Mouse (Mus musculus): Measurements from ENCODE around the gene Fcgr2b.

DNA sequence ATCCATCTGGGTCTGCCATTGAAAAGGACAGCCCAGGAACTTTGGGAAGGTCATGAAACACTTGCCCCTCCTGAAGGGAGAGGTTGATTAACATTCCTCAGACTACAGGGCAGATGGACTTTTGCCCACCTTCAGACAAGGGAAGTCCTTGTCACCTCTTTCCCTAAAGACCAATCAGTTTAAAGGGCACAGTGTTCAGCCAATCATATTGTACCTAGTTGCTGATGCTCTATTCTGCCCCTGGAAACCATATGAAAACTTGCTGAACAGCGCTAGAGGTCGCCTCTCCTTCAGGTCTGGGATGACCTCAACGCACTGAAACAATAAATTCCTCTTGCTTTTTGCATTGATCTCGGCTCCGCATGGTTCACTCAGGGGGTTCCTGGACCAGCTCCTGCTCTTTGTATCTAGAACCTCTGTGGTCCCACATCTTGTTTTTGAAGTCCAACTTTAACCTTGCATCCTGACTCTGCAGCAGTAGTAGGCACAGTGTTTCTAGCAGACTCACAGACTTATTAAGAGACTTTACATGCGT is 42.9 kb downstream of the Fcgr2b start:
- TF ChIP-seq POLR2A (IDR thresholded peaks at IDR 0.05; ENCODE audit: control insufficient read depth in 1 of 2, insufficient read depth in 1 of 2, low read depth in 1 of 2, low read length in 2 of 2, poor library complexity in 1 of 2) (no peak), HCFC1 (IDR thresholded peaks at IDR 0.05; ENCODE audit: low read depth, low read length) (no peak), USF2 (IDR thresholded peaks at IDR 0.05; ENCODE audit: borderline replicate concordance in 1 of 2, insufficient read depth in 1 of 2, low read depth in 1 of 2, low read length in 2 of 2) (no peak), UBTF (IDR thresholded peaks at IDR 0.05; ENCODE audit: borderline replicate concordance, insufficient read depth, low read depth, low read length) (no peak), GABPA (IDR thresholded peaks at IDR 0.05; ENCODE audit: low read depth, low read length) (no peak), ZKSCAN1 (IDR thresholded peaks at IDR 0.05; ENCODE audit: low read depth, low read length) (no peak)

All from MEL (cell line).